Mouse (Mus musculus) kidney, adult 2 months (tissue): ENCODE results near the gene Clcn7.

ENCODE experiments used
- CTCF ChIP-seq: fragments of 200-500 bp; conservative IDR thresholded peaks from 2 replicates; pipeline ENCODE4 v1.5.1; 2011; ENCODE audit warnings: low read depth, mild to moderate bottlenecking, control low read depth, low read length, moderate library complexity, mixed read lengths; ENCODE audit not compliant: insufficient read depth, insufficient read length
- POLR2A ChIP-seq: fragments of 200-500 bp; IDR thresholded peaks from one replicate; pipeline ENCODE4 v1.6.1; 2011; ENCODE audit warnings: low read depth, low read length, control low read depth

- TF ChIP-seq CTCF (no peak), POLR2A (no peak)
Measured at GRCm38 (mm10) chr17:25210680-25211466, 77.7 kb downstream of the Clcn7 start.
